Mouse (Mus musculus): ENCODE results near the gene Dock10.

GRCm38 (mm10) chr1:80504757-80505156 lies 253.6 kb downstream of the Dock10 start:
- TF ChIP-seq TCF12 (IDR thresholded peaks at IDR 0.05; ENCODE audit: insufficient read depth, poor library complexity, severe bottlenecking) (no peak), POLR2A (IDR thresholded peaks at IDR 0.05; ENCODE audit: insufficient read length, low read depth) (no peak), CEBPB (IDR thresholded peaks at IDR 0.05; ENCODE audit: insufficient read depth, poor library complexity, severe bottlenecking) (no peak), MAX (IDR thresholded peaks at IDR 0.05; ENCODE audit: low read depth) (no peak), MYOD1 (IDR thresholded peaks at IDR 0.05; ENCODE audit: control insufficient read depth in 1 of 3, insufficient read length in 2 of 3, low read depth in 2 of 3) (no peak), E2F4 (IDR thresholded peaks at IDR 0.05; ENCODE audit: insufficient read depth) (no peak), USF1 (IDR thresholded peaks at IDR 0.05; ENCODE audit: low read depth) (no peak), POLR2AphosphoS2 (IDR thresholded peaks at IDR 0.05; ENCODE audit: insufficient read length, low read depth) (no peak), SRF (IDR thresholded peaks at IDR 0.05; ENCODE audit: control insufficient read depth, insufficient read length, low read depth) (no peak), TCF3 (IDR thresholded peaks at IDR 0.05; ENCODE audit: insufficient read length, low read depth) (no peak)
